Comparison of ENCODE assay signal across 16 mouse cellular contexts in the genomic region with DNA sequence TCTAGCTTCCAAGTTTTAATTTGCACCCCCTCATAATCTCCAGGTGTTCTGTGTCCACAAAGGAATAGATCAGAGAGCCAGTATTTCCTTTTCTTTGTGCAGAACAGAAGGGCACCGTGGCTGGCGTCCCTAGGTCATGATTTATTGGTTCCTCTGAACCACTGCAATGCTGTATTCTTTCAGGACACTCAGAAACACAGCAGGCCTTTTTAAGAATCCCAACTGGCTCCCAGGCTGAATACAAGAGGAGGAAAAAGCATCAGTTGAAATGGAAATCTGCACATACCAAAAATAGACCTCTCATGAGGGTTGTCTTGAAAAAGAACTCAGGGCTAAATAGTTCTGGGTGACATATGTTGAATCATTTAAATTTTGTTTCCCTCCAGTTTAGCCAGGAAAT.
A peak's percentile ranks its signal among the peaks of the same experiment; 100 is the strongest.
DNase-seq lines count a peak whose midpoint lies in the region; TF ChIP-seq lines count a peak whose summit lies in the region.
"Had no signal": no experiment of that assay in that cellular context is flagged by ENCODE, and none has a peak within 500 bp of the region (broad histone marks: within the 10 kb centered on the region; RNA-seq: fewer than 3 reads in every experiment).

No protein-coding gene starts in this region.

- peak overlapping the region; percentile 49; the same call in 1 of the 2 replicates for H3K27ac ChIP-seq in layer of hippocampus, adult 2 months
- peak overlapping the region; percentile 86 for H3K27ac ChIP-seq in cortical plate, adult 2 months (ENCODE audit: insufficient read depth, low read length)
- H3K27ac ChIP-seq: forebrain, embryonic 12.5 days; heart, embryonic 15.5 days; hindbrain, embryonic 15.5 days; midbrain, embryonic 12.5 days; stomach, embryonic 15.5 days had no signal

- peaks cover 4% of the 10 kb centered on the region for H3K4me1 ChIP-seq in cortical plate, adult 2 months (ENCODE audit: control insufficient read depth, insufficient read depth, low read length)
- H3K4me1 ChIP-seq: forebrain, embryonic 12.5 days; heart, embryonic 15.5 days; hindbrain, embryonic 15.5 days; midbrain, embryonic 12.5 days; stomach, embryonic 15.5 days had no signal

- peak; percentile 20 to 48 for DNase-seq in frontal cortex, postnatal 36 days (ENCODE audit: low spot score in 2 of 2)
- DNase-seq in frontal cortex, postnatal 14 days (ENCODE audit: low spot score in 2 of 2) = no peak
- peak in 1 of 2 experiments; percentile 5 for DNase-seq in layer of hippocampus, adult 2 months (ENCODE audit: low spot score in 2 of 2)
- no peak for DNase-seq in layer of hippocampus, postnatal 10 days (ENCODE audit: low spot score in 2 of 2)
- DNase-seq in left cerebral cortex, postnatal 36 days (ENCODE audit: low spot score in 2 of 2) = peak; percentile 14
- DNase-seq in natural killer cell, adult 2 months (ENCODE audit: low spot score in 2 of 2) = no peak
- no peak for DNase-seq in thymus, adult 18-20 months
- DNase-seq: B cell, adult 2 months; cerebellum, adult 11-12 months; thymus, postnatal 4 days had no signal

- intact Hi-C loops in left cerebral cortex, postnatal 36 days (cut with DNase I) = no loop called here

- no peak overlapping the region for H3K4me3 ChIP-seq in layer of hippocampus, adult 2 months
- no peak overlapping the region for H3K4me3 ChIP-seq in cortical plate, adult 2 months (ENCODE audit: insufficient read depth, low read length)
- H3K4me3 ChIP-seq: forebrain, embryonic 12.5 days; heart, embryonic 15.5 days; hindbrain, embryonic 15.5 days; midbrain, embryonic 12.5 days; stomach, embryonic 15.5 days had no signal

- TF ChIP-seq POLR2A in cortical plate, adult 2 months (IDR thresholded peaks at IDR 0.05; ENCODE audit: extremely low read depth, insufficient read depth, low read length) = no peak

- TF ChIP-seq CTCF in layer of hippocampus, adult 2 months (conservative IDR thresholded peaks at IDR 0.05) = no peak
- no peak for TF ChIP-seq CTCF in cortical plate, adult 2 months (IDR thresholded peaks at IDR 0.05; ENCODE audit: extremely low read depth, insufficient read depth, low read length)

Comparison
In these comparisons a context has a peak if more than half of its experiments do, and no peak if none do; other contexts are left out.
1. DNase-seq: peak in frontal cortex, postnatal 36 days (2 of 2) and left cerebral cortex, postnatal 36 days (2 of 2); none in frontal cortex, postnatal 14 days (0 of 2), layer of hippocampus, postnatal 10 days (0 of 2), natural killer cell, adult 2 months (0 of 2) and thymus, adult 18-20 months (0 of 2).